Mouse (Mus musculus): ENCODE results near the gene Csnk1e.

- TF ChIP-seq CTCF (IDR thresholded peaks at IDR 0.05; ENCODE audit: borderline replicate concordance, insufficient read depth, low read length) (no peak), POLR2A (IDR thresholded peaks at IDR 0.05; ENCODE audit: low read depth, low read length) (no peak)
These were observed 15.1 kb downstream of the Csnk1e start for GRCm38 (mm10) chr15:79440223-79440622.

Measured in embryonic fibroblast, embryonic 13.5 days (primary cell).